Mouse (Mus musculus): ENCODE measurements around the gene Arhgef26. TPM values are rescaled to one million over a fixed set of nuclear protein-coding genes. Genes with fewer than 3 reads are reported as not detected.

Gene Arhgef26
- polyA plus RNA-seq, 1 experiment from 2014 or later = 13.0 TPM

GRCm38 (mm10) chr3:62417458-62417857, 79.3 kb downstream of the Arhgef26 start:
- Histone ChIP-seq H3K4me3 (ENCODE audit: low read depth, low read length) (no peak overlapping the region), H3K27ac (ENCODE audit: low read depth, low read length) (no peak overlapping the region), H3K27me3 (replicated peaks; ENCODE audit: control insufficient read depth, insufficient read depth, low read length) (no peaks in the 10 kb centered on the region), H3K9me3 (ENCODE audit: control insufficient read depth) (no peaks in the 10 kb centered on the region), H3K4me2 (replicated peaks; ENCODE audit: low read depth) (no peak overlapping the region), H3K4me1 (replicated peaks; ENCODE audit: control insufficient read depth, insufficient read depth, low read length) (0 out of 2 replicates have a peak, but pooled peaks cover 4% of the 10 kb centered on the region), H3K9ac (ENCODE audit: low read depth, low read length) (no peak overlapping the region), H3K36me3 (ENCODE audit: control insufficient read depth, insufficient read depth) (peaks cover 3% of the 10 kb centered on the region; the same call in 1 of the 2 replicates)
- ATAC-seq = no peak
- no peak for TF ChIP-seq CTCF (IDR thresholded peaks at IDR 0.05; ENCODE audit: low read depth)
- 75% methylated on average over 6 of the region's 6 CpGs for WGBS

GRCm38 (mm10) chr3:62418387-62419138, 80.4 kb downstream of the Arhgef26 start:
- no peak overlapping the region for H3K27ac ChIP-seq (ENCODE audit: low read depth, low read length)
- no peaks in the 10 kb centered on the region for H3K27me3 ChIP-seq (replicated peaks; ENCODE audit: control insufficient read depth, insufficient read depth, low read length)
- no peak overlapping the region for H3K4me2 ChIP-seq (replicated peaks; ENCODE audit: low read depth)
- 0 out of 2 replicates have a peak, but pooled peaks cover 4% of the 10 kb centered on the region for H3K4me1 ChIP-seq (replicated peaks; ENCODE audit: control insufficient read depth, insufficient read depth, low read length)
- TF ChIP-seq CTCF (IDR thresholded peaks at IDR 0.05; ENCODE audit: low read depth) = no peak
- no peak overlapping the region for H3K9ac ChIP-seq (ENCODE audit: low read depth, low read length)
- peaks cover 3% of the 10 kb centered on the region; the same call in 1 of the 2 replicates for H3K36me3 ChIP-seq (ENCODE audit: control insufficient read depth, insufficient read depth)
- H3K4me3 ChIP-seq (ENCODE audit: low read depth, low read length) = no peak overlapping the region
- no peaks in the 10 kb centered on the region for H3K9me3 ChIP-seq (ENCODE audit: control insufficient read depth)
- WGBS = 89% methylated on average over 6 of the region's 6 CpGs
- ATAC-seq = no peak

- no peaks in the 10 kb centered on the region for H3K27me3 ChIP-seq (replicated peaks; ENCODE audit: control insufficient read depth, insufficient read depth, low read length)
- H3K36me3 ChIP-seq (ENCODE audit: control insufficient read depth, insufficient read depth) = peaks cover 18% of the 10 kb centered on the region
- no peak for ATAC-seq
- no peak overlapping the region for H3K4me3 ChIP-seq (ENCODE audit: low read depth, low read length)
- H3K27ac ChIP-seq (ENCODE audit: low read depth, low read length) = no peak overlapping the region
- TF ChIP-seq CTCF (IDR thresholded peaks at IDR 0.05; ENCODE audit: low read depth) = no peak
- no peak overlapping the region for H3K9ac ChIP-seq (ENCODE audit: low read depth, low read length)
- WGBS = 30% methylated on average over 4 of the region's 4 CpGs
- no peak overlapping the region for H3K4me2 ChIP-seq (replicated peaks; ENCODE audit: low read depth)
- H3K4me1 ChIP-seq (replicated peaks; ENCODE audit: control insufficient read depth, insufficient read depth, low read length) = no peaks in the 10 kb centered on the region
- no peaks in the 10 kb centered on the region for H3K9me3 ChIP-seq (ENCODE audit: control insufficient read depth)
Observed at GRCm38 (mm10) chr3:62433675-62434074, 95.5 kb downstream of the Arhgef26 start.

- Histone ChIP-seq H3K36me3 (ENCODE audit: control insufficient read depth, insufficient read depth) (peaks cover 3% of the 10 kb centered on the region), H3K9ac (ENCODE audit: low read depth, low read length) (no peak overlapping the region), H3K4me1 (replicated peaks; ENCODE audit: control insufficient read depth, insufficient read depth, low read length) (no peaks in the 10 kb centered on the region), H3K27me3 (replicated peaks; ENCODE audit: control insufficient read depth, insufficient read depth, low read length) (no peaks in the 10 kb centered on the region), H3K9me3 (ENCODE audit: control insufficient read depth) (no peaks in the 10 kb centered on the region), H3K4me2 (replicated peaks; ENCODE audit: low read depth) (no peak overlapping the region), H3K4me3 (ENCODE audit: low read depth, low read length) (no peak overlapping the region), H3K27ac (ENCODE audit: low read depth, low read length) (no peak overlapping the region)
- no peak for ATAC-seq
- no peak for TF ChIP-seq CTCF (IDR thresholded peaks at IDR 0.05; ENCODE audit: low read depth)
Observed at GRCm38 (mm10) chr3:62435923-62436322, 97.8 kb downstream of the Arhgef26 start.

GRCm38 (mm10) chr3:62440431-62440969, 102.4 kb downstream of the Arhgef26 start:
- TF ChIP-seq CTCF (IDR thresholded peaks at IDR 0.05; ENCODE audit: low read depth) = no peak
- Histone ChIP-seq H3K9ac (ENCODE audit: low read depth, low read length) (no peak overlapping the region), H3K36me3 (ENCODE audit: control insufficient read depth, insufficient read depth) (peaks cover 2% of the 10 kb centered on the region; the same call in 1 of the 2 replicates), H3K4me3 (ENCODE audit: low read depth, low read length) (no peak overlapping the region), H3K4me1 (replicated peaks; ENCODE audit: control insufficient read depth, insufficient read depth, low read length) (no peaks in the 10 kb centered on the region), H3K4me2 (replicated peaks; ENCODE audit: low read depth) (no peak overlapping the region), H3K27me3 (replicated peaks; ENCODE audit: control insufficient read depth, insufficient read depth, low read length) (no peaks in the 10 kb centered on the region), H3K9me3 (ENCODE audit: control insufficient read depth) (no peaks in the 10 kb centered on the region), H3K27ac (ENCODE audit: low read depth, low read length) (no peak overlapping the region)
- no peak for ATAC-seq
- WGBS = 59% methylated on average over 5 of the region's 5 CpGs

GRCm38 (mm10) chr3:62443582-62444194, 105.5 kb downstream of the Arhgef26 start:
- no peak overlapping the region for H3K4me2 ChIP-seq (replicated peaks; ENCODE audit: low read depth)
- no peak overlapping the region for H3K9ac ChIP-seq (ENCODE audit: low read depth, low read length)
- H3K9me3 ChIP-seq (ENCODE audit: control insufficient read depth) = no peaks in the 10 kb centered on the region
- peaks cover 6% of the 10 kb centered on the region; the same call in 1 of the 2 replicates for H3K36me3 ChIP-seq (ENCODE audit: control insufficient read depth, insufficient read depth)
- 0 out of 2 replicates have a peak, but pooled peaks cover 7% of the 10 kb centered on the region for H3K4me1 ChIP-seq (replicated peaks; ENCODE audit: control insufficient read depth, insufficient read depth, low read length)
- no peaks in the 10 kb centered on the region for H3K27me3 ChIP-seq (replicated peaks; ENCODE audit: control insufficient read depth, insufficient read depth, low read length)
- H3K4me3 ChIP-seq (ENCODE audit: low read depth, low read length) = no peak overlapping the region
- WGBS = 80% methylated on average over 12 of the region's 12 CpGs
- no peak overlapping the region for H3K27ac ChIP-seq (ENCODE audit: low read depth, low read length)
- no peak for TF ChIP-seq CTCF (IDR thresholded peaks at IDR 0.05; ENCODE audit: low read depth)
- ATAC-seq = no peak

All from intestine, postnatal 0 days (tissue).